In the genomic region with DNA sequence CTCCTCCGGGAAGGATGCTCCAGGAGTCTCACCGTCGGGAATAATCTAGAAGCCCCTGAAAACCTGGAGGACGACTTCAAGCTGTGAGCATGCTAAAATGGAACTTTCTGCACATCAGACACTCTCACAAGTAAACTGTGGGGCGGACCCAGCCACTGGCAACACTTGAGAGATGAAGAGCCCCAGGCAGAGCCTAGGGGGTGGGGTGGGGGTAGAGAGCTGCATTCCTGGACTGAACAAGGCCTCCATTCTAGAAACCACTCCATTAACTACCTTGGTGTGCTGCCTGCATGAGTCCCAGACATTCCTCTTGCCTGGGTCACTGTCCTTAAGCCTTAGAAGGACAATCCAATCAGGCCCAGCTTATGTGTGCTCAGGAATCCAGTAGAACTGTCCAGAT, we compare ENCODE assay signal across 17 mouse cellular contexts. TPM values are rescaled to one million over a fixed set of nuclear protein-coding genes. Genes with fewer than 3 reads are reported as not detected.
DNase-seq lines count a peak whose midpoint lies in the region; ATAC-seq and TF ChIP-seq lines count a peak whose summit lies in the region.
"Had no signal": no experiment of that assay in that cellular context is flagged by ENCODE, and none has a peak within 500 bp of the region (broad histone marks: within the 10 kb centered on the region; RNA-seq: fewer than 3 reads in every experiment).

No protein-coding gene starts in this region.

- ATAC-seq in intestine, embryonic 16.5 days = no peak
- no peak for ATAC-seq in intestine, postnatal 0 days
- no peak for ATAC-seq in midbrain, embryonic 14.5 days (ENCODE audit: low FRiP score, low TSS enrichment)
- ATAC-seq: forebrain, embryonic 16.5 days had no signal

- no peak overlapping the region for H3K9ac ChIP-seq in intestine, embryonic 16.5 days (ENCODE audit: low read depth, low read length)
- H3K9ac ChIP-seq in intestine, postnatal 0 days (ENCODE audit: low read depth, low read length) = no peak overlapping the region
- H3K9ac ChIP-seq in midbrain, embryonic 14.5 days (replicated peaks; ENCODE audit: low read length) = no peak overlapping the region
- H3K9ac ChIP-seq: hindbrain, embryonic 15.5 days had no signal

- TF ChIP-seq CTCF in intestine, postnatal 0 days (IDR thresholded peaks at IDR 0.05; ENCODE audit: low read depth) = no peak

- no peaks in the 10 kb centered on the region for H3K9me3 ChIP-seq in intestine, embryonic 16.5 days (ENCODE audit: control insufficient read depth, low read length)
- H3K9me3 ChIP-seq in intestine, postnatal 0 days (ENCODE audit: control insufficient read depth) = no peaks in the 10 kb centered on the region
- no peaks in the 10 kb centered on the region for H3K9me3 ChIP-seq in midbrain, embryonic 10.5 days (replicated peaks)
- H3K9me3 ChIP-seq in midbrain, embryonic 14.5 days (ENCODE audit: control insufficient read depth, low read length) = no peaks in the 10 kb centered on the region
- H3K9me3 ChIP-seq: hindbrain, embryonic 15.5 days had no signal

- no peaks in the 10 kb centered on the region; the same call in 1 of the 2 replicates for H3K27me3 ChIP-seq in intestine, embryonic 16.5 days (replicated peaks; ENCODE audit: control insufficient read depth, insufficient read depth, low read length)
- no peaks in the 10 kb centered on the region for H3K27me3 ChIP-seq in intestine, postnatal 0 days (replicated peaks; ENCODE audit: control insufficient read depth, insufficient read depth, low read length)
- H3K27me3 ChIP-seq in midbrain, embryonic 10.5 days (ENCODE audit: low read depth, poor library complexity, severe bottlenecking) = peaks cover 27% of the 10 kb centered on the region
- no peaks in the 10 kb centered on the region for H3K27me3 ChIP-seq in midbrain, embryonic 14.5 days (ENCODE audit: control insufficient read depth, insufficient read depth, low read length)
- H3K27me3 ChIP-seq: hindbrain, embryonic 15.5 days had no signal

- no peak overlapping the region for H3K4me2 ChIP-seq in intestine, embryonic 16.5 days (ENCODE audit: low read depth, low read length)
- no peak overlapping the region for H3K4me2 ChIP-seq in intestine, postnatal 0 days (replicated peaks; ENCODE audit: low read depth)
- H3K4me2 ChIP-seq in midbrain, embryonic 14.5 days (ENCODE audit: low read length) = no peak overlapping the region
- H3K4me2 ChIP-seq: hindbrain, embryonic 15.5 days had no signal

- H3K36me3 ChIP-seq in intestine, embryonic 16.5 days (ENCODE audit: control insufficient read depth, insufficient read depth, low read length) = no peaks in the 10 kb centered on the region
- H3K36me3 ChIP-seq in intestine, postnatal 0 days (ENCODE audit: control insufficient read depth, insufficient read depth) = no peaks in the 10 kb centered on the region
- no peaks in the 10 kb centered on the region for H3K36me3 ChIP-seq in midbrain, embryonic 10.5 days
- H3K36me3 ChIP-seq in midbrain, embryonic 14.5 days (ENCODE audit: control insufficient read depth, insufficient read depth, low read length) = no peaks in the 10 kb centered on the region
- H3K36me3 ChIP-seq: hindbrain, embryonic 15.5 days had no signal

- DNase-seq in midbrain, embryonic 10.5 days (ENCODE audit: low spot score) = no peak
- no peak for DNase-seq in midbrain, embryonic 14.5 days
- peak; percentile 41 for DNase-seq in R1 (ENCODE audit: low read depth, low spot score)
- peak; percentile 59 for DNase-seq in lung, postnatal 10 days
- no peak for DNase-seq in embryo, embryonic 11 days
- DNase-seq in layer of hippocampus, adult 8-10 months (ENCODE audit: low spot score in 2 of 2) = no peak
- DNase-seq: cerebellum, adult 18-20 months; kidney, postnatal 14 days; liver had no signal

- no peak overlapping the region for H3K4me3 ChIP-seq in intestine, embryonic 16.5 days (ENCODE audit: low read length)
- H3K4me3 ChIP-seq in intestine, postnatal 0 days (ENCODE audit: low read depth, low read length) = no peak overlapping the region
- no peak overlapping the region for H3K4me3 ChIP-seq in midbrain, embryonic 10.5 days
- no peak overlapping the region for H3K4me3 ChIP-seq in midbrain, embryonic 14.5 days (replicated peaks; ENCODE audit: low read depth, low read length)
- H3K4me3 ChIP-seq: hindbrain, embryonic 15.5 days had no signal

- H3K4me1 ChIP-seq in intestine, embryonic 16.5 days (ENCODE audit: control insufficient read depth, insufficient read depth, low read length) = peaks cover 10% of the 10 kb centered on the region
- H3K4me1 ChIP-seq in intestine, postnatal 0 days (replicated peaks; ENCODE audit: control insufficient read depth, insufficient read depth, low read length) = 0 out of 2 replicates have a peak, but pooled peaks cover 3% of the 10 kb centered on the region
- peaks cover 47% of the 10 kb centered on the region for H3K4me1 ChIP-seq in midbrain, embryonic 10.5 days
- H3K4me1 ChIP-seq in midbrain, embryonic 14.5 days (ENCODE audit: control insufficient read depth, insufficient read depth, low read length) = peaks cover 10% of the 10 kb centered on the region; the same call in 1 of the 2 replicates

- WGBS in intestine, embryonic 16.5 days = 50% methylated on average over 5 of the region's 5 CpGs
- 56% methylated on average over 5 of the region's 5 CpGs for WGBS in intestine, postnatal 0 days
- WGBS in midbrain, embryonic 10.5 days = 31% methylated on average over 5 of the region's 5 CpGs
- WGBS in midbrain, embryonic 14.5 days = 23% methylated on average over 5 of the region's 5 CpGs

- 0 out of 2 replicates have a peak overlapping the region, but pooled peaks have one; percentile 25 for H3K27ac ChIP-seq in intestine, embryonic 16.5 days (ENCODE audit: low read length)
- no peak overlapping the region for H3K27ac ChIP-seq in intestine, postnatal 0 days (ENCODE audit: low read depth, low read length)
- peak overlapping the region; percentile 63 for H3K27ac ChIP-seq in midbrain, embryonic 10.5 days (replicated peaks)
- H3K27ac ChIP-seq in midbrain, embryonic 14.5 days (replicated peaks; ENCODE audit: low read depth, low read length) = no peak overlapping the region
- H3K27ac ChIP-seq: hindbrain, embryonic 15.5 days had no signal

RNA-seq across cellular contexts. Expression of gene D630003M21Rik, which starts 2.0 kb away (rescaled TPM):
- 2.8 and 2.9 TPM in 2 replicates for polyA plus RNA-seq in intestine, embryonic 16.5 days (2015; fragmentation: Nextera tagmentation; extraction: Ambion mirVana)
- polyA plus RNA-seq in intestine, postnatal 0 days (2015; fragmentation: Nextera tagmentation; extraction: Ambion mirVana) = 0.76 and 0.82 TPM in 2 replicates
- 2.3 and 3.1 TPM in 2 replicates for polyA plus RNA-seq in midbrain, embryonic 10.5 days (2016; fragmentation: Nextera tagmentation; extraction: Ambion mirVana)
- polyA plus RNA-seq in midbrain, embryonic 14.5 days (2014; fragmentation: Nextera tagmentation; extraction: Ambion mirVana) = 0.97 and 1.4 TPM in 2 replicates
- 1 to 10 TPM; 3.3 to 5.3 (median 4.5) TPM for total RNA-seq in layer of hippocampus, adult 8-10 months (2022)
- total RNA-seq: common myeloid progenitor, adult 5-6 weeks had no signal

RNA-seq across cellular contexts. Expression of gene Bpi, which starts 26.8 kb away (rescaled TPM):
- polyA plus RNA-seq in intestine, embryonic 16.5 days (2015; fragmentation: Nextera tagmentation; extraction: Ambion mirVana) = not detected in 2 replicates
- not detected in 2 replicates for polyA plus RNA-seq in intestine, postnatal 0 days (2015; fragmentation: Nextera tagmentation; extraction: Ambion mirVana)
- not detected in 2 replicates for polyA plus RNA-seq in midbrain, embryonic 10.5 days (2016; fragmentation: Nextera tagmentation; extraction: Ambion mirVana)
- not detected in 2 replicates for polyA plus RNA-seq in midbrain, embryonic 14.5 days (2014; fragmentation: Nextera tagmentation; extraction: Ambion mirVana)
- not detected for total RNA-seq in layer of hippocampus, adult 8-10 months (2022)
- total RNA-seq: common myeloid progenitor, adult 5-6 weeks; gastrocnemius, postnatal 4 days; layer of hippocampus, postnatal 25 days had no signal
- polyA plus RNA-seq: forebrain, embryonic 16.5 days; heart, embryonic 14.5 days; hindbrain, embryonic 15.5 days had no signal

Comparison
In these comparisons a context has a peak if more than half of its experiments do, and no peak if none do; other contexts are left out.
1. H3K27ac ChIP-seq: peak in intestine, embryonic 16.5 days (single experiment) and midbrain, embryonic 10.5 days (single experiment); none in intestine, postnatal 0 days (single experiment) and midbrain, embryonic 14.5 days (single experiment).
2. DNase-seq: peak in R1 (single experiment) and lung, postnatal 10 days (single experiment); none in midbrain, embryonic 10.5 days (single experiment), midbrain, embryonic 14.5 days (single experiment), embryo, embryonic 11 days (single experiment) and layer of hippocampus, adult 8-10 months (0 of 2).